Comparison of ENCODE assay signal across 8 mouse cellular contexts in genomic region chr4:141545071-141545742, GRCm38 (mm10). TPM values are rescaled to one million over a fixed set of nuclear protein-coding genes. Genes with fewer than 3 reads are reported as not detected.
A peak's percentile ranks its signal among the peaks of the same experiment; 100 is the strongest.
DNase-seq lines count a peak whose midpoint lies in the region; ATAC-seq lines count a peak whose summit lies in the region.

No protein-coding gene starts in this region.

- intact Hi-C loops in gastrocnemius, postnatal 14 days (cut with DNase I; ENCODE audit: low total_unique reads), result no loop called here

- H3K4me3 ChIP-seq in intestine, embryonic 14.5 days (ENCODE audit: low read depth, low read length), result peak overlapping the region; percentile 73
- H3K4me3 ChIP-seq in limb, embryonic 10.5 days, result peak overlapping the region; percentile 79

- H3K36me3 ChIP-seq in intestine, embryonic 14.5 days (ENCODE audit: control insufficient read depth, insufficient read depth, low read length), result no peaks in the 10 kb centered on the region
- H3K36me3 ChIP-seq in limb, embryonic 10.5 days, result no peaks in the 10 kb centered on the region

- peak; percentile 88 for DNase-seq in adrenal gland, postnatal 10 days
- peak; percentile 62 for DNase-seq in embryo, embryonic 10.5 days (ENCODE audit: low spot score)
- peak; percentile 74 for DNase-seq in gastrocnemius, postnatal 14 days
- peak; percentile 79 for DNase-seq in intestine, embryonic 14.5 days (ENCODE audit: low spot score)
- peak; percentile 76 for DNase-seq in limb, embryonic 10.5 days (ENCODE audit: low spot score)
- peak; percentile 62 for DNase-seq in mesoderm, embryonic 11.5 days (ENCODE audit: low read depth, low spot score)
- DNase-seq in spleen, adult 12 weeks (ENCODE audit: low spot score), result peak; percentile 35
- DNase-seq in retina, embryonic 14.5 days (ENCODE audit: low spot score), result no peak

- H3K4me1 ChIP-seq in intestine, embryonic 14.5 days (replicated peaks; ENCODE audit: control insufficient read depth, insufficient read depth, low read length), result peaks cover 10% of the 10 kb centered on the region
- H3K4me1 ChIP-seq in limb, embryonic 10.5 days, result peaks cover 20% of the 10 kb centered on the region

- under 1% methylated on average over 45 of the region's 45 CpGs for WGBS in intestine, embryonic 14.5 days
- WGBS in limb, embryonic 10.5 days, result under 1% methylated on average over 45 of the region's 45 CpGs

- H3K9me3 ChIP-seq in intestine, embryonic 14.5 days (ENCODE audit: control insufficient read depth, low read length), result no peaks in the 10 kb centered on the region
- H3K9me3 ChIP-seq in limb, embryonic 10.5 days (replicated peaks), result no peaks in the 10 kb centered on the region

- H3K27ac ChIP-seq in intestine, embryonic 14.5 days (ENCODE audit: low read depth), result peak overlapping the region; percentile 100
- peak overlapping the region; percentile 99 for H3K27ac ChIP-seq in limb, embryonic 10.5 days

- peak overlapping the region; percentile 99 for H3K4me2 ChIP-seq in intestine, embryonic 14.5 days (ENCODE audit: low read length)

- no peaks in the 10 kb centered on the region for H3K27me3 ChIP-seq in intestine, embryonic 14.5 days (replicated peaks; ENCODE audit: control insufficient read depth, insufficient read depth, low read length)
- no peaks in the 10 kb centered on the region for H3K27me3 ChIP-seq in limb, embryonic 10.5 days (ENCODE audit: low read depth, poor library complexity, severe bottlenecking)

- peak overlapping the region; percentile 99 for H3K9ac ChIP-seq in intestine, embryonic 14.5 days (ENCODE audit: low read length)

- ATAC-seq in intestine, embryonic 14.5 days (replicated peaks; ENCODE audit: low FRiP score, low TSS enrichment, low read depth), result peak; percentile 38

RNA-seq across cellular contexts. Expression of gene Spen, which starts 6.8 kb away (rescaled TPM):
- 10 to 100 TPM; 36.6 to 55.2 TPM for total RNA-seq in adrenal gland, postnatal 10 days (2021)
- total RNA-seq in gastrocnemius, postnatal 14 days (2021), result 10 to 100 TPM; 20.1 to 22.1 TPM
- polyA plus RNA-seq in intestine, embryonic 14.5 days (2014; fragmentation: Nextera tagmentation; extraction: Ambion mirVana), result 12.8 and 14.9 TPM in 2 replicates
- polyA plus RNA-seq in limb, embryonic 10.5 days (2016; fragmentation: Nextera tagmentation; extraction: Ambion mirVana), result 11.5 TPM in 2 replicates
